Comparison of ENCODE assay signal across 31 mouse cellular contexts in genomic region chr4:89909622-89910021, GRCm38 (mm10).
"Had no signal": no experiment of that assay in that cellular context is flagged by ENCODE, and none has a peak within 500 bp of the region (broad histone marks: within the 10 kb centered on the region; RNA-seq: fewer than 3 reads in every experiment).

No protein-coding gene starts in this region.

- H3K36me3 ChIP-seq: heart, embryonic 12.5 days; heart, embryonic 13.5 days; heart, embryonic 15.5 days; hindbrain, embryonic 10.5 days; hindbrain, embryonic 12.5 days; hindbrain, embryonic 13.5 days; hindbrain, embryonic 15.5 days; intestine, embryonic 15.5 days; kidney, embryonic 15.5 days had no signal

- H3K4me3 ChIP-seq: heart, embryonic 12.5 days; heart, embryonic 13.5 days; heart, embryonic 15.5 days; hindbrain, embryonic 10.5 days; hindbrain, embryonic 12.5 days; hindbrain, embryonic 13.5 days; hindbrain, embryonic 15.5 days; intestine, embryonic 15.5 days; kidney, embryonic 15.5 days; layer of hippocampus, adult 2 months; left cerebral cortex, adult 2 months had no signal

- H3K9me3 ChIP-seq: heart, embryonic 12.5 days; heart, embryonic 13.5 days; heart, embryonic 15.5 days; hindbrain, embryonic 10.5 days; hindbrain, embryonic 12.5 days; hindbrain, embryonic 13.5 days; hindbrain, embryonic 15.5 days; intestine, embryonic 15.5 days; kidney, embryonic 15.5 days had no signal

- H3K9ac ChIP-seq: heart, embryonic 12.5 days; heart, embryonic 13.5 days; heart, embryonic 15.5 days; hindbrain, embryonic 12.5 days; hindbrain, embryonic 13.5 days; hindbrain, embryonic 14.5 days; hindbrain, embryonic 15.5 days; intestine, embryonic 15.5 days; kidney, embryonic 15.5 days had no signal

- DNase-seq: heart, postnatal 10 days; heart, postnatal 14 days; heart, postnatal 36 days; heart, postnatal 4 days; kidney, adult 11 months; kidney, adult 18-20 months; kidney, adult 2 months; kidney, adult 8-10 months; kidney, adult 9 months; kidney, postnatal 10 days; kidney, postnatal 14 days; kidney, postnatal 25 days; kidney, postnatal 36 days; kidney, postnatal 4 days; layer of hippocampus, adult 9-11 months; layer of hippocampus, postnatal 36 days had no signal

- H3K4me1 ChIP-seq: heart, embryonic 12.5 days; heart, embryonic 13.5 days; heart, embryonic 15.5 days; hindbrain, embryonic 10.5 days; hindbrain, embryonic 12.5 days; hindbrain, embryonic 13.5 days; hindbrain, embryonic 15.5 days; intestine, embryonic 15.5 days; kidney, embryonic 15.5 days had no signal

- H3K27me3 ChIP-seq: heart, embryonic 12.5 days; heart, embryonic 13.5 days; heart, embryonic 15.5 days; hindbrain, embryonic 12.5 days; hindbrain, embryonic 13.5 days; hindbrain, embryonic 15.5 days; intestine, embryonic 15.5 days; kidney, embryonic 15.5 days had no signal

- H3K4me2 ChIP-seq: heart, embryonic 11.5 days; heart, embryonic 12.5 days; heart, embryonic 13.5 days; heart, embryonic 15.5 days; hindbrain, embryonic 12.5 days; hindbrain, embryonic 13.5 days; hindbrain, embryonic 14.5 days; hindbrain, embryonic 15.5 days; intestine, embryonic 15.5 days; kidney, embryonic 15.5 days had no signal

- H3K27ac ChIP-seq: heart, embryonic 13.5 days; heart, embryonic 15.5 days; hindbrain, embryonic 10.5 days; hindbrain, embryonic 12.5 days; hindbrain, embryonic 13.5 days; hindbrain, embryonic 14.5 days; hindbrain, embryonic 15.5 days; hindbrain, postnatal 0 days; intestine, embryonic 15.5 days; kidney, embryonic 15.5 days; kidney, postnatal 0 days; layer of hippocampus, adult 2 months; left cerebral cortex, adult 2 months had no signal
